Mouse (Mus musculus) adrenal gland, adult 2 months (tissue): ENCODE data around the gene Peli2. TPM values are rescaled to one million over a fixed set of nuclear protein-coding genes. Genes with fewer than 3 reads are reported as not detected.

Experiments used
- DNase-seq: peaks from one replicate; pipeline ENCODE4 v3.0.0; 2021
- polyA plus RNA-seq: library from polyadenylated mRNA; depleted of rRNA; stranded (reverse); fragments of >200 nt; gene quantifications from 2 replicates; pipeline ENCODE4 v1.2.3, GENCODE M21; 2012
- total RNA-seq, 2 experiments: library from RNA; stranded (reverse); gene quantifications; 2 replicates each; pipeline ENCODE4 v1.2.3; 2021

The Peli2 gene
- total and polyA plus RNA-seq, 3 experiments: 8.1 to 30.2 (median 26.6) TPM

- DNase-seq: no peak
Observed at GRCm38 (mm10) chr14:48125971-48126370, 5.3 kb downstream of the Peli2 start.

- DNase-seq: no peak
Observed at GRCm38 (mm10) chr14:48126931-48127330, 6.3 kb downstream of the Peli2 start.

GRCm38 (mm10) chr14:48127609-48128185 is 7.1 kb downstream of the Peli2 start:
- no peak for DNase-seq

- no peak for DNase-seq
Observed at GRCm38 (mm10) chr14:48128701-48129100, 8.1 kb downstream of the Peli2 start.

GRCm38 (mm10) chr14:48130021-48130420 is 9.4 kb downstream of the Peli2 start:
- no peak for DNase-seq

- no peak for DNase-seq
Observed at GRCm38 (mm10) chr14:48130761-48131575, 10.3 kb downstream of the Peli2 start.

GRCm38 (mm10) chr14:48131576-48131922 is 10.9 kb downstream of the Peli2 start:
- peak; percentile 81 for DNase-seq

GRCm38 (mm10) chr14:48132241-48132640 is 11.6 kb downstream of the Peli2 start:
- no peak for DNase-seq

GRCm38 (mm10) chr14:48132865-48133802 is 12.5 kb downstream of the Peli2 start:
- DNase-seq: no peak

GRCm38 (mm10) chr14:48134344-48134743 is 13.7 kb downstream of the Peli2 start:
- peak; percentile 64 for DNase-seq

GRCm38 (mm10) chr14:48135816-48136345 is 15.3 kb downstream of the Peli2 start:
- no peak for DNase-seq

- DNase-seq: no peak
Observed at GRCm38 (mm10) chr14:48137731-48138130, 17.1 kb downstream of the Peli2 start.

- no peak for DNase-seq
Observed at GRCm38 (mm10) chr14:48138138-48138537, 17.5 kb downstream of the Peli2 start.

- DNase-seq: no peak
Observed at GRCm38 (mm10) chr14:48139409-48139808, 18.8 kb downstream of the Peli2 start.

- no peak for DNase-seq
Observed at GRCm38 (mm10) chr14:48141694-48142093, 21.1 kb downstream of the Peli2 start.

GRCm38 (mm10) chr14:48142696-48143095 is 22.1 kb downstream of the Peli2 start:
- no peak for DNase-seq

- DNase-seq: no peak
Observed at GRCm38 (mm10) chr14:48143141-48143540, 22.5 kb downstream of the Peli2 start.

GRCm38 (mm10) chr14:48144330-48144729 is 23.7 kb downstream of the Peli2 start:
- DNase-seq: no peak

- DNase-seq: peak; percentile 46
Observed at GRCm38 (mm10) chr14:48147688-48148087, 27.1 kb downstream of the Peli2 start.

GRCm38 (mm10) chr14:48148615-48149014 is 28.0 kb downstream of the Peli2 start:
- no peak for DNase-seq

- DNase-seq: no peak
Observed at GRCm38 (mm10) chr14:48149351-48149750, 28.7 kb downstream of the Peli2 start.

GRCm38 (mm10) chr14:48150903-48151302 is 30.3 kb downstream of the Peli2 start:
- no peak for DNase-seq
